Mouse (Mus musculus) forebrain, embryonic 14.5 days (tissue): Measurements from ENCODE around the gene Crat. TPM values are rescaled to one million over a fixed set of nuclear protein-coding genes. Genes with fewer than 3 reads are reported as not detected.
A peak's percentile ranks its signal among the peaks of the same experiment; 100 is the strongest.

Experiments
- ATAC-seq: fragments of 200-750 bp; cut with Nextera tagmentation; 2 replicates; pipeline ENCODE4 v1.8.0; 2017; ENCODE audit warnings: mild to moderate bottlenecking, moderate library complexity
- DNase-seq: peaks from one replicate; pipeline ENCODE4 v3.0.0-alpha.2; 2015; ENCODE audit warnings: low spot score
- H3K27ac ChIP-seq: fragments of 300-500 bp; sonication (generic); 2 replicates; pipeline ENCODE4 v1.5.1; 2014; ENCODE audit warnings: low read depth, mild to moderate bottlenecking, control low read depth, low read length, moderate library complexity
- H3K27me3 ChIP-seq: fragments of 300-500 bp; sonication (generic); replicated peaks from 2 replicates; pipeline ENCODE4 v1.6.1; 2014; ENCODE audit warnings: low read length, control low read depth, mixed read lengths; ENCODE audit not compliant: control insufficient read depth, insufficient read depth
- H3K36me3 ChIP-seq: fragments of 300-500 bp; sonication (generic); 2 replicates; pipeline ENCODE4 v1.6.1; 2014; ENCODE audit warnings: low read length, control low read depth; ENCODE audit not compliant: control insufficient read depth, insufficient read depth
- H3K4me1 ChIP-seq: fragments of 300-500 bp; sonication (generic); 2 replicates; pipeline ENCODE4 v1.6.1; 2014; ENCODE audit warnings: antibody characterized with exemption, low read length, control low read depth; ENCODE audit not compliant: control insufficient read depth, insufficient read depth
- H3K4me2 ChIP-seq: fragments of 300-500 bp; sonication (generic); 2 replicates; pipeline ENCODE4 v1.6.1; 2014; ENCODE audit warnings: mild to moderate bottlenecking, control low read depth, low read length
- H3K4me3 ChIP-seq: fragments of 300-500 bp; sonication (generic); 2 replicates; pipeline ENCODE4 v1.5.1; 2014; ENCODE audit warnings: low read depth, low read length, control low read depth
- H3K9ac ChIP-seq: fragments of 300-500 bp; sonication (generic); 2 replicates; pipeline ENCODE4 v1.6.1; 2014; ENCODE audit warnings: mild to moderate bottlenecking, low read length, control low read depth, moderate library complexity
- H3K9me3 ChIP-seq: fragments of 300-500 bp; sonication (generic); replicated peaks from 2 replicates; pipeline ENCODE4 v1.6.1; 2016; ENCODE audit warnings: low read length, control low read depth, mixed read lengths; ENCODE audit not compliant: control insufficient read depth
- WGBS: fragments of 180-500 bp; shearing (Covaris S2); extraction: QIAGEN DNeasy Blood & Tissue Kit; methylation state at CpG from one replicate; pipeline ENCODE4 v1.1.7; 2014; 5-methylcytosine and 5-hydroxymethylcytosine counted together
- polyA plus RNA-seq: library from polyadenylated mRNA; unstranded; fragments of >200 nt; fragmentation: Nextera tagmentation; extraction: Ambion mirVana; gene quantifications from 2 replicates; pipeline ENCODE4 v1.2.1, GENCODE M21; 2014

Crat gene
- polyA plus RNA-seq, 1 experiment from 2014 or later: 31.9 TPM

DNA sequence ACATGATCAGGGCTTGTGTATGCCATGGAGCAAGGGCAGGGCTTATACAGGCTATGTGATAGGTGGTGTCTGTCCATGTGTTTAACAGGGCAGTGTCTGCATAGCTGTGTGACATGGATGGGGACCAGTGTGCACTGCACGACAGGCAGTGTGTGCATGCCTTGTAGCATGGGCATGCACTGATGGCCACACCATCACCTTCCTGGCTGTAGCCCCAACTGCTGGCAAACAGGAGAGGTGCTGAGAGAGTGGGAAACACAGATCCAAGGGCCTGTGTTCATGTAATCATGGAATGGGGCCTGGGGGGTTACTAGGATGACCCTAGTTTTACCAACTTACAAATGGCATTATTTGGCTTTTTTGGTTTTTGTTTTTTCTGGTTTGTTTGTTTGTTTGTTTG lies 11.7 kb downstream of the Crat start:
- 89% methylated on average over 1 of the region's 1 CpGs for WGBS
- Histone ChIP-seq H3K4me2 (no peak overlapping the region), H3K27me3 (no peaks in the 10 kb centered on the region), H3K36me3 (peaks cover 94% of the 10 kb centered on the region), H3K4me1 (peaks cover 13% of the 10 kb centered on the region), H3K4me3 (no peak overlapping the region), H3K9me3 (no peaks in the 10 kb centered on the region), H3K27ac (no peak overlapping the region), H3K9ac (no peak overlapping the region)
- ATAC-seq (no peak), DNase-seq (no peak)

DNA sequence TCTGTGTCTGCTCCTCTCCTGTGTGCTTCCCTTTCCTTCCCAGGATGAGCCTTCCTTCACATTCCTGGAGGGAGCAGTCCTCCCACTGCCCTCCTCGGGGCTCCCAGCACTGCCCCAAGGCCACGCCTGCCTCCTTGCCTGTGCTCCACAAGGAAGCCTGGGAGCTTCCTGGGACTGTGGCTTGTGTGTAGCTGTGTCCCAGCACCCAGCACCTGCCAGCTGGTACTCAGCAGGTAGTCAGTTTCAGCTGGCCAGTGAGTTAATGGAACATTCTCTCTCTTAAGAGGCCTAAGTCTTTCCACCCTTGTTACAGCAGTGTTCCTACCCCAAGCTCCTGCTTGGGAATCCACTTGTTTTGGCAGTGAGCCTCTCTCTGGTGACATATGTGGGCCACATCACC lies 12.8 kb downstream of the Crat start:
- no peaks in the 10 kb centered on the region for H3K9me3 ChIP-seq
- H3K27ac ChIP-seq: no peak overlapping the region
- ATAC-seq (no peak), DNase-seq (no peak)
- no peaks in the 10 kb centered on the region for H3K27me3 ChIP-seq
- peaks cover 13% of the 10 kb centered on the region for H3K4me1 ChIP-seq
- no peak overlapping the region for H3K9ac ChIP-seq
- WGBS: 70% methylated on average over 2 of the region's 2 CpGs
- no peak overlapping the region for H3K4me2 ChIP-seq
- no peak overlapping the region for H3K4me3 ChIP-seq
- H3K36me3 ChIP-seq: peaks cover 93% of the 10 kb centered on the region

DNA sequence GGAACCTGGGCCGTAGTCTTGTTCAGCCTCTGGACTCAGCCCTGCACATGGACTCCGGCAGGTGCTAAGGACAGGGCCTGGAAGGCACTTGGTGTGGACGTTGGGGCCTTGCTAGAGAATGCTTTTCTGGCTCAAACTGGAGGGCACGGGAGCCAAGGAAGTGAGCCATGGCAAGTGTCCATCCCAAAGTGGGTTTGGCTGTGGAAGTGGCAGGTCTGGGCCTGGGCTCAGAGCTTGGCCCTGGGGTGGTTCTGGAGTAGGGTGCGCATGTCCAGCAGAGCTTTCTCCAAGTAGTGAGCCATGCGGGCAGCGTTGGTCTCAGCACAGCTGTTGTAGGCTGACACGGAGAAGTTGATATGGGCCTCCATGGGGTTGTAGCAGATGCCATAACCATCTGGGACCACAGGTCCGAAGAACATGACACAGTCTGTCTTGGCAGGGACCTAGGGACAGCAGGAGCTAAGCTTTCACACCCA lies 13.2 kb downstream of the Crat start:
- Histone ChIP-seq H3K27ac (no peak overlapping the region), H3K9me3 (no peaks in the 10 kb centered on the region), H3K4me3 (no peak overlapping the region), H3K36me3 (peaks cover 93% of the 10 kb centered on the region), H3K9ac (no peak overlapping the region), H3K4me2 (no peak overlapping the region), H3K27me3 (no peaks in the 10 kb centered on the region), H3K4me1 (peaks cover 13% of the 10 kb centered on the region)
- WGBS: 89% methylated on average over 9 of the region's 9 CpGs
- DNase-seq: no peak
- no peak for ATAC-seq

DNA sequence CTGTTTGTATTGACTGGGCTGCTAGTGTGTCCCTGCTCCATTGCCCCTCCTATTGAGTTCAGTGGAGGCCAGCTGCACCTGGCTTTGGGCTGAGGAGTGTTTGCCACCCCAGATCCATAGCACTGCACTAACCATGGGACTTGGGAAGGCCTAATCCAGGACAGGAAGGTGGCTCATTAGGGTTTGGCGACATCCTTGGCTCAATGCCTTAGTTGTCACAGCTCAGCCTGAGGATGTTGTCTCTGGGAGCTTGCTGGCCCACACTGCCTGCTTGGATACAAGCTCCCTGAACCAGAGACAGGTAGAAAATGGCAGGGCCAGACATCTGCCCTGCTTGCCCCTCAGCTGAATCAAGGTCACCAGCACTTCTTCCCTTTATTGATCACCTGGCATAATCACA lies 14.0 kb downstream of the Crat start:
- Histone ChIP-seq H3K27me3 (no peaks in the 10 kb centered on the region), H3K4me1 (peaks cover 13% of the 10 kb centered on the region), H3K36me3 (peaks cover 95% of the 10 kb centered on the region), H3K4me3 (no peak overlapping the region), H3K9ac (no peak overlapping the region), H3K4me2 (no peak overlapping the region), H3K27ac (no peak overlapping the region), H3K9me3 (no peaks in the 10 kb centered on the region)
- no peak for ATAC-seq
- no peak for DNase-seq
- WGBS: 85% methylated on average over 1 of the region's 1 CpGs

DNA sequence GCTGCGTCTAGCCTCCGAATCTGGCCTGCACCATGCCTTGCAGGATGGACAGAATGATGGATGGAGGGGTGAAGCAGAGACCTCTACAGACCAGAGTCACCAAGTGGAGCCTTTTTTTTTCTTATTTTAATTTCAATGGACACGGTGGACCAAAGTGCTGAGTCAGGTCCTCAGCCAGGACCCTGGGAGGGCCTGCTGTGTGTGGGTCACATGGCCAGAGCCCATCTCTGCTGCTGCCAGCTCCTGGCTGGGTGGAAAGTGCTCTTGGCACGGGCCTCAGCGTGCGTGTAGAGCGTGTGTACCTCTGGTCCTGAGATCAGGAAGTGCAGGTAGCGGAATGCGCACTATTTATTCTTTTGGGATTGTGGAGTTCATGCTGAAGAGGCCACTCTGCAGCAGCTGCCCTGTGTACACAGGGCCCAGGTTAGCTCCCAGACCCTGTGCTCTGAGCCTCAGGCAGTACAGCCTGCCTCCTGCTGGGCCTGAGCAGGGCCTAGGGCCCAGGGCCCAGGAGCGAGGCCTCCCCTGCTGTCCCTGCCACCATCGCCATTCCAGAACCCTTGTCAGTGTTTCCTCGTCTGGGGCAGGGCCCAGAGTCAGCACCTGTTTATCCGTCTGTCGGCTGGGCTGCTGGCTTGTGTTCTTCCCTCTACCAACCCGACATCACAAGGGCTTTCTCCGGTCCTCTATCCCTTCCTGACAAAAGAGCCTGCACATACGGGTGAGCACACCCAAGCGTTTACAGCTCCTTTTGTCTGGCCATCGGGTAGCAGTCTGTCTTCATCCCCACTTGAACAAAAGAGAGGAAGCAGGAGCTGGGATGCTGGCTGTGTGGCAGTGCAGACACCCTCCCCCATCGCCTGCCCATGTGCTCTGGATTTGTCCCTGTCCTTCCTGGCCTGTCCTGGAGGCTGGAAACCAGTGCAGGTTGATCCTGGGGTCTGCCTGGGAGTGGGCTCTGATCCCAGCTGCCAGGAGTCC lies 16.1 kb downstream of the Crat start:
- Histone ChIP-seq H3K36me3 (peaks cover 88% of the 10 kb centered on the region), H3K27me3 (no peaks in the 10 kb centered on the region), H3K4me3 (no peak overlapping the region), H3K27ac (peak overlapping the region; percentile 91), H3K9me3 (no peaks in the 10 kb centered on the region), H3K9ac (peak overlapping the region; percentile 50), H3K4me1 (peaks cover 13% of the 10 kb centered on the region), H3K4me2 (peak overlapping the region; percentile 14; the same call in 1 of the 2 replicates)
- whole genome bisulfite sequencing: 20% methylated on average over 20 of the region's 20 CpGs
- DNase-seq: peak; percentile 65
- ATAC-seq: peak; percentile 79

DNA sequence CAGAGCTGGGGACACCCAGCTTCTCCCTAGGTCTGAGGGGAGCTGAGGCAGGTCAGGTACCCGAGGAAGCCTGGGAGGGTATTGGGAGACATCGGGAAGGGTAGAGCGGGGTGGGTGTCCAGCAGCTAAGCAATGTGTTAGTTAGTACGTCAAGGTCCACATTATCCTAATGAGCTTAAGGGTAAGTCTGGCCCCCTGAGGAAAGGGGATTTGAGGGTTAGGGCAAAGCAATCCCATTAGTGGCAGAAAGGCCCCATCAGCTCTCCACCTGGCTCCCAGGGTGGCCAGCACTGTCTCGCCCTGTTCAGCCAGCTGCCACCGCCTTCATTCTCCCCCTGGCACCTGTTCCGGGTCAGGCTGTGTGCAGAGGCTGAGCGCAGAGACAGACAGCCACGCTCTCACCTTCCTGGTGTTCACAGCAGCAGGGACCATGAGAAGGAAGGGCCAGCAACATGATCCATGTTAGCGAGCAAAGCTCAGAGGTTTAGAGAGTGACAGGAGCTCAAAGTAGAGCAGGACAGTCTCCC lies 17.6 kb downstream of the Crat start:
- 57% methylated on average over 10 of the region's 10 CpGs for WGBS
- Histone ChIP-seq H3K27me3 (no peaks in the 10 kb centered on the region), H3K4me1 (peaks cover 18% of the 10 kb centered on the region), H3K9me3 (no peaks in the 10 kb centered on the region), H3K27ac (no peak overlapping the region), H3K4me2 (no peak overlapping the region), H3K4me3 (no peak overlapping the region), H3K9ac (no peak overlapping the region), H3K36me3 (peaks cover 75% of the 10 kb centered on the region)
- DNase-seq (no peak), ATAC-seq (no peak)

DNA sequence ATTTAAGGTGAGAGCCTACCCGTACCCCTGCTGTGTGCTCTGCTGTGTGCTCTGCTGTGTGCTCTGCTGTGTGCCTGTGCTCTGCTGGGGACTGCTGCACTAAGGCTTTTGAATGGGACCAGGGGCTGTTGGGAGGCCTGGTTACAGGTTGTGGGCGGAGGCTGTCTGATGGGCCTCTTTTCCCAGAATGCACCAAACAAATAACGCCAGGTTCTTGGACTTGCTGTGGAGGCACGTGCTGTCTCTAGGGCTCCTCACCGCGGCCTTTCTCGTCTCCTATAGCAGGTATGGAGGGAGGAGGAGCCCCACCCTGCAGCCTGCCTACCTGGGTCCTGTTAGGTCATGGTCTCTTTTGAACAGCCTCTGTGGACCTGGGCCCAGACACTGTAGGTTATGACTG lies 19.4 kb downstream of the Crat start:
- H3K9me3 ChIP-seq: no peaks in the 10 kb centered on the region
- H3K27ac ChIP-seq: no peak overlapping the region
- DNase-seq (no peak), ATAC-seq (no peak)
- no peak overlapping the region for H3K4me2 ChIP-seq
- peaks cover 21% of the 10 kb centered on the region for H3K4me1 ChIP-seq
- no peaks in the 10 kb centered on the region for H3K27me3 ChIP-seq
- H3K9ac ChIP-seq: no peak overlapping the region
- WGBS: 87% methylated on average over 7 of the region's 7 CpGs
- H3K4me3 ChIP-seq: no peak overlapping the region
- peaks cover 57% of the 10 kb centered on the region for H3K36me3 ChIP-seq

DNA sequence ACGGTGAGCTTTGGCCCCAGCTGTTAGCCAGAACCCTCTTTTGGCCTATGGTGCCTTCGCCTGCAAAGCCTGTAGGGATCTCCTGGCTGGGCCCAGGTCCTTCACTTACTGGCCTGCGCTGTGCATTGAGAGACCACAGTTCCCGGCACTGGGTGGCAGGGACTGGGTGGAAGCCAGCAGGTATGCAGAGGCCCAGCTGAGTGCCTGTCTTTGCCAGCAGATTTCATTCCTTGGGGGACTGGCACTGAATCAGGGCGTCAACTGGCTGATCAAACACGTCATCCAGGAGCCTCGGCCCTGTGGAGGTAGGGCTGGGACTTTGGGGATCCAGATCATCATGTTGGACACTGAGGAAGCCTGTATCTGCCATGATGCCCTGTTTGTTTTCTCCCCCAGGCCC lies 19.9 kb downstream of the Crat start:
- H3K4me2 ChIP-seq: no peak overlapping the region
- H3K4me3 ChIP-seq: no peak overlapping the region
- H3K36me3 ChIP-seq: peaks cover 52% of the 10 kb centered on the region
- H3K4me1 ChIP-seq: peaks cover 21% of the 10 kb centered on the region
- H3K27ac ChIP-seq: no peak overlapping the region
- no peaks in the 10 kb centered on the region for H3K9me3 ChIP-seq
- 91% methylated on average over 7 of the region's 7 CpGs for WGBS
- H3K27me3 ChIP-seq: no peaks in the 10 kb centered on the region
- H3K9ac ChIP-seq: no peak overlapping the region
- ATAC-seq: no peak
- DNase-seq: no peak

DNA sequence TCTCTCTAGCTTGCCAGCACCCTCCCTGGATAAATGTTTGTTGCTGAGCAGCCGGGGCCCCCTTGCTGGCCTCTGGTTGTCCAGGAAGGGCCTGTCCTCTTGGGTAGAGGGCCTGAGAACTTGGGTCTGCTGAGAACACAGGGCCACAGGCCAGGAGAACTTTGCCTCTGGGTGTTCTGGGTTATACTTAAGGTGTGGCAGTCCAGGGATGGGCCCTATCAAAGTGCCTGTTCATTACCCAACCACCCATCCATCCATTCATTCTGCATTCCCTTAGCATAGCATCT lies 22.3 kb downstream of the Crat start:
- no peak for ATAC-seq
- no peak for DNase-seq
- Histone ChIP-seq H3K4me3 (peak overlapping the region; percentile 81), H3K4me2 (peak overlapping the region; percentile 99), H3K9me3 (no peaks in the 10 kb centered on the region), H3K36me3 (peaks cover 29% of the 10 kb centered on the region), H3K9ac (peak overlapping the region; percentile 89), H3K27me3 (no peaks in the 10 kb centered on the region), H3K27ac (peak overlapping the region; percentile 87; the same call in 1 of the 2 replicates), H3K4me1 (peaks cover 8% of the 10 kb centered on the region)
- 70% methylated on average over 1 of the region's 1 CpGs for WGBS
